Mouse (Mus musculus) monocyte, adult 5-6 weeks (primary cell): ENCODE measurements around the gene Snrpn. TPM values are rescaled to one million over a fixed set of nuclear protein-coding genes. Genes with fewer than 3 reads are reported as not detected.

Experiments used
- total RNA-seq: library from RNA; stranded (forward); fragments of 200-1000, 200-491, 200-594 nt; gene quantifications from 3 replicates; pipeline ENCODE4 v1.2.3, GENCODE M21; 2017

Gene Snrpn
- total RNA-seq, 1 experiment from 2014 or later = not detected

Other genes with a start within 250 kb of the Snrpn start
- gene Snurf, start 135.2 kb downstream of the Snrpn start, total RNA-seq = not detected in 3 replicates
- not detected in 3 replicates for gene Gm38393, start 135.2 kb downstream of the Snrpn start, total RNA-seq